Mouse (Mus musculus): ENCODE measurements around the gene Cldn4. TPM values are rescaled to one million over a fixed set of nuclear protein-coding genes. Genes with fewer than 3 reads are reported as not detected.
"Not testable (repeated sequence)": the region's sequence is repeated elsewhere in the genome, so short reads cannot be mapped to it uniquely, and the experiment has no call there.

Cldn4 gene
- polyA plus RNA-seq, 1 experiment from 2014 or later, result 28.2 TPM

DNA sequence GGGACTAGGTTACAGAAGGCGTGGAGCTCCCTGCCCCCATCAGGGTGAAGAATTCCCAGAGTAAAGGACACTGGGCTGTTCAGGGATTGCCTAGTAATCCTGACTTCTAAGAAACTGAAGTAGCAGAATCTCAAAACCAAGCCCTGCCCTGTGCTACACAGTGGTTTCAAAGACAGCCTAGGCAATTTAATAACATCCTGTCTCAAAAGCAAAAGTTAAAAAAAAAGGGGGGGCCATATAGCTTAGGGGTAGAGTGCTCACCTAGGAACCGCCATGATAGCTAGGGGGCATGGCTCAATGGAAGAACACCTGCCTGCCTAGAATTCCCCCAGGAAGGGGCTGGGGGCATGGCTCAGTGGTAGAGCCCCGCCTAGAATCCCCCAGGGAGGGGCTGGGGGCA, 7.7 kb downstream of the Cldn4 start:
- H3K4me1 ChIP-seq (ENCODE audit: insufficient read depth, low read depth, low read length), result no peaks in the 10 kb centered on the region
- no peaks in the 10 kb centered on the region for H3K27me3 ChIP-seq (replicated peaks; ENCODE audit: insufficient read depth, low read length)
- H3K4me2 ChIP-seq (replicated peaks; ENCODE audit: low read depth, low read length), result no peak overlapping the region
- TF ChIP-seq CTCF (IDR thresholded peaks at IDR 0.05), result no peak
- TF ChIP-seq EP300 (IDR thresholded peaks at IDR 0.05), result no peak
- no peak for DNase-seq (ENCODE audit: low spot score)
- H3K27ac ChIP-seq (ENCODE audit: low read length), result no peak overlapping the region
- H3K4me3 ChIP-seq (ENCODE audit: low read depth, low read length), result no peak overlapping the region
- no peaks in the 10 kb centered on the region for H3K36me3 ChIP-seq (ENCODE audit: insufficient read depth, low read length)
- ATAC-seq, result no peak
- no peaks in the 10 kb centered on the region for H3K9me3 ChIP-seq (ENCODE audit: low read length)
- WGBS, result 79% methylated on average over 3 of the region's 3 CpGs
- H3K9ac ChIP-seq (replicated peaks; ENCODE audit: low read depth), result no peak overlapping the region

DNA sequence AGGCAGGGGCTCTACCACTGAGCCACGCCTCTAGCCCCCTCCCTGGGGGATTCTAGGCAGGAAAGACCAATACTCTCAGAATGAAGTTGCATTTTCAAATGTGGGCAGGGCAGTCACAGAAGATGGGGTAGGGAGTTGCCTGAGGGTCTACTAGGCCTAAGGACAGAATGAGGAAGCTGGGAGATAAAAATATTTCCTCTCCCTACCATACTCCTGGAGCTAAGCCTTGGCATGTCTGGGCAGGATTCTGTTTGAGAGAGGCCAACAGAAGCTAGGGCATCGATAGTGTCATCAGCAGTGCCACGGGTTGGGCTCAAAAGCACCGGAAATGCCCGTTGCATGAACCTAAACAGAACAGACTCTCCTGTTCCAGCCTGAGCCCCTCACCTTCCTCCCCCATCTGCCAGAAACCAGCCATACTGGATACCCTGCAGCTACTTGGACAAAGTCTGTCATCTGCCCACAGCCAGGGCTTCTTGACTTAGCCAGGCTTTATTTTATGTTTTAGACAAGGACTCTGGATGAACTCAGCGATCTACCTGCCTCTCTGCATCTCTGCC, 10.0 kb downstream of the Cldn4 start:
- Histone ChIP-seq H3K27me3 (replicated peaks; ENCODE audit: insufficient read depth, low read length) (no peaks in the 10 kb centered on the region), H3K36me3 (ENCODE audit: insufficient read depth, low read length) (no peaks in the 10 kb centered on the region), H3K9ac (replicated peaks; ENCODE audit: low read depth) (no peak overlapping the region), H3K4me2 (replicated peaks; ENCODE audit: low read depth, low read length) (no peak overlapping the region), H3K27ac (ENCODE audit: low read length) (no peak overlapping the region), H3K4me3 (ENCODE audit: low read depth, low read length) (no peak overlapping the region), H3K4me1 (ENCODE audit: insufficient read depth, low read depth, low read length) (no peaks in the 10 kb centered on the region), H3K9me3 (ENCODE audit: low read length) (no peaks in the 10 kb centered on the region)
- TF ChIP-seq CTCF (IDR thresholded peaks at IDR 0.05), result no peak
- TF ChIP-seq EP300 (IDR thresholded peaks at IDR 0.05), result no peak
- ATAC-seq (no peak), DNase-seq (ENCODE audit: low spot score) (no peak)
- 80% methylated on average over 6 of the region's 6 CpGs for WGBS

DNA sequence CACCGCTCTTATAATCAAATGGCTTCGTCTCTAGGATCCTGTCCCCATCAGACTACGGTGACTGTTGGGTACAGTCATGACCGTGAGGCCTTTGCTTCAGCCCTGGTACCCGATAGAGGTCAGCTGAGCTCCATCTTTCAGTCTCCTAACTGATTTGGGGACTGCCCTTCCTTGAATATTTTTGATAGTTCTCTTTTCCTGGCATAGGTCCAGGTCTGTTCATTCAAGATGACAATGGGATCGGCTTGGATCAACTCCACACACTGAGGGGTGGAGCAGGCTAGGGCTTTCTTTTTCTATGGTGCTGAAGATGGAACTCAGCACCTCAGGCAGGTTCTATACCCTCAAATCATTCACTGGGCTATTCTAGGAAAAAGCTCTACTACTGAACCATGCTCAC, 10.7 kb downstream of the Cldn4 start:
- Histone ChIP-seq H3K9me3 (ENCODE audit: low read length) (no peaks in the 10 kb centered on the region), H3K9ac (replicated peaks; ENCODE audit: low read depth) (no peak overlapping the region), H3K36me3 (ENCODE audit: insufficient read depth, low read length) (no peaks in the 10 kb centered on the region), H3K4me1 (ENCODE audit: insufficient read depth, low read depth, low read length) (no peaks in the 10 kb centered on the region), H3K27ac (ENCODE audit: low read length) (no peak overlapping the region), H3K4me2 (replicated peaks; ENCODE audit: low read depth, low read length) (no peak overlapping the region), H3K4me3 (ENCODE audit: low read depth, low read length) (no peak overlapping the region), H3K27me3 (replicated peaks; ENCODE audit: insufficient read depth, low read length) (no peaks in the 10 kb centered on the region)
- no peak for TF ChIP-seq EP300 (IDR thresholded peaks at IDR 0.05)
- TF ChIP-seq CTCF (IDR thresholded peaks at IDR 0.05), result 0 out of 2 replicates have a peak, but pooled peaks have one; percentile 6
- WGBS, result 79% methylated on average over 6 of the region's 6 CpGs
- DNase-seq (ENCODE audit: low spot score), result peak; percentile 21
- no peak for ATAC-seq

DNA sequence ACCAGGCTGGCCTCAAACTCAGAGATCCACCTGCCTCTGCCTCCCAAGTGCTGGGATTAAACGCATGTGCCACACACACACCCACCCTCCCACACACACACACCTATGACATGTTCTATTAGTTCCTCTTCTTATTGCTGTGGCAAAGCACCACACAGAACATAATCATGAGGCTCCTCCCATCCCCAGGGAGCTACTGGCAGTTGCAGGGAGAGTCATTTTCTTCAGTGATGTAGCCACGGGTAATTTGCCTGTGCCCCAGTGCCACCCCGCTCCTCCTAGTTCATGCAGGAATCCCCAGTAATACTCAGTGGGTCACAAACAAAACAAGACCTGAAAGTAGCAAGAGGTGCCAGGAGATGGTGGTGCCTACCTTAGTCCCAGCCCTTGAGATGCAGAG, 12.1 kb downstream of the Cldn4 start:
- no peak overlapping the region for H3K4me3 ChIP-seq (ENCODE audit: low read depth, low read length)
- no peaks in the 10 kb centered on the region for H3K36me3 ChIP-seq (ENCODE audit: insufficient read depth, low read length)
- TF ChIP-seq CTCF (IDR thresholded peaks at IDR 0.05) (no peak), EP300 (IDR thresholded peaks at IDR 0.05) (no peak)
- whole genome bisulfite sequencing, result 86% methylated on average over 3 of the region's 3 CpGs
- H3K9ac ChIP-seq (replicated peaks; ENCODE audit: low read depth), result no peak overlapping the region
- no peaks in the 10 kb centered on the region for H3K9me3 ChIP-seq (ENCODE audit: low read length)
- H3K4me2 ChIP-seq (replicated peaks; ENCODE audit: low read depth, low read length), result no peak overlapping the region
- no peaks in the 10 kb centered on the region for H3K27me3 ChIP-seq (replicated peaks; ENCODE audit: insufficient read depth, low read length)
- ATAC-seq, result no peak
- no peak for DNase-seq (ENCODE audit: low spot score)
- no peak overlapping the region for H3K27ac ChIP-seq (ENCODE audit: low read length)
- no peaks in the 10 kb centered on the region for H3K4me1 ChIP-seq (ENCODE audit: insufficient read depth, low read depth, low read length)

DNA sequence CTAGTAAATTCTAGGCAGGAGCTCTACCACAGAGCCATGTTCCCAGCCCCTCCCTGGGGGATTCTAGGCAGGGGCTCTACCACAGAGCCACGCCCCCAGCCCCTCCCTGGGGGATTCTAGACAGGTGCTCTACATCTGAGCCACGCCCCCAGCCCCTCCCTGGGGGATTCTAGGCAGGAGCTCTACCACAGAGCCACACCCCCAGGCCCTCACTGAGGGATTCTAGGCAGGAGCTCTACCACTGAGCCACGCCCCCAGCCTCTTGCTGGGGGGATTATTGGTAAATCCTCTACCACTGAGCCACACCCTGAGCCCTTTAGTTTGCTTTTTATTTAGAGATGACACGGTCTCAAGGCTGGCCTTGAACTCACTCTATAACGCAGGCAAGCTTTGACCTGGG, 13.0 kb downstream of the Cldn4 start:
- not testable (repeated sequence) for H3K4me2 ChIP-seq (replicated peaks; ENCODE audit: low read depth, low read length); H3K36me3 ChIP-seq (ENCODE audit: insufficient read depth, low read length); H3K9ac ChIP-seq (replicated peaks; ENCODE audit: low read depth); ATAC-seq; H3K4me3 ChIP-seq (ENCODE audit: low read depth, low read length); H3K9me3 ChIP-seq (ENCODE audit: low read length); H3K4me1 ChIP-seq (ENCODE audit: insufficient read depth, low read depth, low read length); H3K27me3 ChIP-seq (replicated peaks; ENCODE audit: insufficient read depth, low read length); H3K27ac ChIP-seq (ENCODE audit: low read length); DNase-seq (ENCODE audit: low spot score)
- 89% methylated on average over 5 of the region's 5 CpGs for WGBS

DNA sequence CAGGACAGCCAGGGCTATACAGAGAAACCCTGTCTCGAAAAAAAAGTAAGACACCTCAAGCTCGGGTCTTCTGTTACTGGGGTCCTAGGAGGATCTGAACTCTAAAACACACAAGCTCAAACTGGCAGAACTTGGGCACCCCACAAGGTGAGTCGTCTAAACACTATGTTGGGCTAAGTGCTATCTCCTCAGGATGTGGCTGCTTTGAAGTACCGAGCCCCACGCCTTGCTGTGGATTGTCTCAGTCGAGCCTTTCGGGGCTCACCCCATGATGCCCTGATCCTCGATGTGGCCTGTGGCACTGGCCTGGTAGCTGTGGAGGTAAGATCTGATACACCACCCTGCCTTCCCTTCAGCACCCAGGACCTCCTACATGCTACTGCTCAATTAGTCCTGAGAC, 13.5 kb downstream of the Cldn4 start:
- no peak for ATAC-seq
- no peak for TF ChIP-seq EP300 (IDR thresholded peaks at IDR 0.05)
- no peak for TF ChIP-seq CTCF (IDR thresholded peaks at IDR 0.05)
- no peak overlapping the region for H3K4me2 ChIP-seq (replicated peaks; ENCODE audit: low read depth, low read length)
- H3K4me3 ChIP-seq (ENCODE audit: low read depth, low read length), result no peak overlapping the region
- WGBS, result 83% methylated on average over 8 of the region's 8 CpGs
- no peaks in the 10 kb centered on the region for H3K9me3 ChIP-seq (ENCODE audit: low read length)
- no peaks in the 10 kb centered on the region for H3K4me1 ChIP-seq (ENCODE audit: insufficient read depth, low read depth, low read length)
- H3K9ac ChIP-seq (replicated peaks; ENCODE audit: low read depth), result no peak overlapping the region
- H3K36me3 ChIP-seq (ENCODE audit: insufficient read depth, low read length), result no peaks in the 10 kb centered on the region
- H3K27ac ChIP-seq (ENCODE audit: low read length), result no peak overlapping the region
- H3K27me3 ChIP-seq (replicated peaks; ENCODE audit: insufficient read depth, low read length), result no peaks in the 10 kb centered on the region
- no peak for DNase-seq (ENCODE audit: low spot score)

DNA sequence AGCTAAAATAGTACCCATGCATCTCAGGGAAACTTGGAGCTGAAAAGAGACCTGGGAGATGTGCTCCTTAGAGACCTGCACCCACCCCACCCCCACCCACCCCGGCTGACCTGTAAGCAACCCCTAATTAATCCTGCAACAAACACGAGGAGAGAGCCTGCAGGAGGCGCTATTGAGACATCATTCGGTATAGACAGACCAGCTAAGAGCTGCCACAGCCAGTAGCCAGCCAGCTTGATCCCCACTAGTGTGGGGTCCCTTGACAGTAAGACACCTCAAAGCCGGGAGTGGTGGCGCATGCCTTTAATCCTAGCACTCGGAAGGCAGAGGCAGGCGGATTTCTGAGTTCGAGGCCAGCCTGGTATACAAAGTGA, 13.8 kb downstream of the Cldn4 start:
- TF ChIP-seq EP300 (IDR thresholded peaks at IDR 0.05) (no peak), CTCF (IDR thresholded peaks at IDR 0.05) (peak; percentile 72)
- Histone ChIP-seq H3K36me3 (ENCODE audit: insufficient read depth, low read length) (no peaks in the 10 kb centered on the region), H3K4me1 (ENCODE audit: insufficient read depth, low read depth, low read length) (no peaks in the 10 kb centered on the region), H3K4me3 (ENCODE audit: low read depth, low read length) (peak overlapping the region; percentile 76), H3K27me3 (replicated peaks; ENCODE audit: insufficient read depth, low read length) (no peaks in the 10 kb centered on the region), H3K4me2 (replicated peaks; ENCODE audit: low read depth, low read length) (peak overlapping the region; percentile 99), H3K9me3 (ENCODE audit: low read length) (no peaks in the 10 kb centered on the region), H3K9ac (replicated peaks; ENCODE audit: low read depth) (peak overlapping the region; percentile 59), H3K27ac (ENCODE audit: low read length) (no peak overlapping the region; the same call in 1 of the 2 replicates)
- 46% methylated on average over 9 of the region's 9 CpGs for WGBS
- DNase-seq (ENCODE audit: low spot score) (peak; percentile 87), ATAC-seq (peak; percentile 76)

All from lung, postnatal 0 days (tissue).